Mouse (Mus musculus) mouse embryonic stem cell (cell line): ENCODE measurements around the gene Ppara.

ENCODE experiments used
- in situ Hi-C, 2 experiments: fragments of 300-500 bp; cut with MboI; formaldehyde crosslinking; loops; 1 replicate in 1 of 2; 3 replicates in 1 of 2; pipeline ENCODE4 v1.14.3; 2019 to 2020; ENCODE audit warnings: low sequenced_read_pairs in 2 of 2, low pct_unique_long_range_greater_than_20kb in 1 of 2, mixed read lengths in 1 of 2; ENCODE audit not compliant: unreplicated experiment in 1 of 2

Gene Ppara

DNA sequence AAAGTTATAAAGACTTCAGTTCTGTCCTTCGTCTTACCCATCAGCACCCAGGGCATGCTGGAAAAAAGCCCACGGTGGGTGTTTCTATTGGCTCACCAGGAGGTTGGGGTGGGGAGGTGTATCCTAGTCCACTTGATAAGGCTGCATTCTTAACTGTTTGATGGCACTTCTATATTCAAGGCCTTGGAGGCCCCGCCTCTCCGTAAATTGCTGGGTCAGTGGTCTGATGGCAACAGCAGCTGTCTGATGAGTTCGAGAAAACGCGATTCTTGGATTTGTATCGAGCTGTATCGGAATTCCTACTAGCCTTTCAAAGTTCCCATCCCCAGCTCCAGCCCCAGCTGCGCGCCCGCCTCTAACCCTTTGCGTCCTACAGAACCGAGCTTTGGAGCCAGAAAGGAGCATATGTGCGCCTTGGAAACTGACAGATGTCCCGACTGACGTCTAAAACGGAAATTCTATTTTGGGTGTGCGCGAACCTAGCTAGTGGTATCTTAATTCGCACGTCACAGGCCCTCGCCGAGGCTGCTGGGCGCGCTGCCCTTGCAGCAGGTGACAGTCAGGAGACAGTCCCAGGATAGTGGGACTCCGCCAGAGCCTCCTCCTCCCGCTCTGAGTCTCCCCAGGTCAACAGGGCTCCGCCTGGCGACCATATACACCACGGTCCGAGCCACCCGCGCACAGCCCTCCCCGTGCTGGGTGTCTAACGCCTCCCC lies 76.2 kb downstream of the Ppara start:
- in situ Hi-C loops: no loop called here

DNA sequence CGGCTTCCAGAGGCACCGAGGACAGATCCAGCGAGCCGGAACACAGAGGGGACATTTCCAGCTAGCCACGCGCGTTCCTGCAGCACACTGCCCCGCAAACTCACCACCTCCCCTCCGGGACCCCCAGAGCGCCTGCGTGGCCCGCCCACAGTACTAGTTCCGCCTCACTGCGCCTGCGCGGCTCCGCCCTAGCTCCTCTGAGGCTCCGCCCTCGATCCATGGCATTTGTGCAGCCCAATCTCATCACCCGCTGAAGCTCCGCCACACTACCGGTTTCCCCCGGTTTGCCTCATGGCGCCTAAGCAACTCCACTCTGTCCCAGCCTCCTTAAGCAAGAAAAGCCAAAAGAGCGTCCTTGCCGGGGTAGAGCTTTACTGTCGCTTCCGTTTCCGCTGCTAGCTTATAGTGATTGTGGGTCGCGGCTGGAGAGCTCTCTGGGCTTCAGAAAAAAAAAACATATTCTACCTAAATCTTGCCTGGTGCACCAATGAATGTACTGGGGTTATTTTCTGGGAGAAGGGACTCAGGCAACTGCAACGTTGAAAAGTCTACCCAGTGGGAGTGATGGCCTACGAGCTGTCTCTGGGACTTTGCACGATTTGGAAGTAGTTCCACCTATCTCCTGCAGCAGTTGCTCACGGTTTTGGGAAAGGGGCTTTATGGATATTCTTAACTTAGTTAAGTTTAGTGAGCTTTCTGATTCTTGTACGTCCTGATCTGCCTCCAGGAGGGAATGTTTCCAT lies 76.9 kb downstream of the Ppara start, which contains the start of gene Cdpf1:
Gene Cdpf1, minus strand, starts transcription at position 163 of the 743 bp plus-strand sequence.
- in situ Hi-C loops: no loop called here

DNA sequence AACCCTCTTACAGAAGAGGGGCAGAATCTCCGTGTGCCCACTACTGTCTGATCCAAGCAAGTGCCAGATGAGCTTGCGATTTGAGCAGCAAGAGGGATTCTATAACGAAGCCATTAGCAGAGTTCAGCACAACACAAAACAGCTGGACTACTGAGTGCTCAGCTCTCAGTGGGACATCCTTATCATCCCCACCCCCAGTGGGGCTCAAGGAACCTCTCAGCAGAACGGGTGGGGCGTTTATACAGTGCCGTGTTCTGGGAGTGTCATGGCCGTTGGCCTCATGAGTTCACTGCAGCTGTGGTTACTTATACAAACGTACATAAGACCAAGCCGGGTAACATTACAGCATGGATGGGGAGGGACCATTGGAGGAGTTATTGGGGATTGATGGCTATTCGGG lies 78.6 kb downstream of the Ppara start:
- in situ Hi-C loops: no loop called here

DNA sequence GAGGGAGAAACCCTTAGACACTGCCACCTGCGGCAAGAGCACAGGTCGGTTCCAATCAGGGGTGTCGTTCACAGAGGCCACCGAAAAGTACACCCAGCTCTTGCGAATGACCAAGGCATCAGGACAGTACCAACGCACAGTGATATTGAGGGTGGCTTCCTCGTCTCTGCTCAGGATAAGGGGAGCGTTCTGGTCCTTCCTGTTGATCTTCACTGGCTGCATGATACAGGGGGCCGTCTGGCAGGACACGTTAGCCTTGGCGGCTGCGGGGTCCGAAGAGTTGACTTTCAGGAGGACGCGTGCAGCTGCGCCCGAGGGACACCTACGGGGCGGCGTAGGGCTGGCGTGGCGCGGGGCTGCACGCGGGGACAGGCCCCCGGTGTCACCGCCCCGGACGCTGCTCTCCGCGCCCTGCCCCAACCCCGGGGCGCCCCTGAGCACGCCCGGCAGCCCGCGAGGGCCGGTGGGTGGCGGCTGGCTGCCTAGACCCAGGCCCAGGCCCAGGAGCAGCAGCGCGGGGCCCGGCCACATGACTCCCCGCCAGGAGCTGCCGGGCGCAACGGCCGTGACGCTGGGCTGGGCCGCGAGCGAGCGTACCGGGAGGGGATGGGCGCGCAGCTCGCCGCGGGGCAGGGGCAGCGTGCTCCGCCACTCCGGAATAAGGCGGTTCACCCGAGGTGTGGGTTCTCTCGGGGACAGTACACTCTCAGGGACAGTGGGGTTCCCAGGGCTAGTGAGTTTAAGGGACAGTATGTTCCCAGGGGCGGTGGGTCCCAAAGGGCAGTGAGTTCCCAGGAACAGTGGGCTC lies 86.6 kb downstream of the Ppara start, which contains the start of gene Pkdrej:
Gene Pkdrej, minus strand, starts transcription at position 532 of the 808 bp plus-strand sequence.
- in situ Hi-C loops: no loop called here

- in situ Hi-C loops: no loop called here
Measured at GRCm38 (mm10) chr15:85822011-85822359, 87.2 kb downstream of the Ppara start.

- in situ Hi-C loops: no loop called here
Measured at GRCm38 (mm10) chr15:85826676-85827075, 91.9 kb downstream of the Ppara start.

DNA sequence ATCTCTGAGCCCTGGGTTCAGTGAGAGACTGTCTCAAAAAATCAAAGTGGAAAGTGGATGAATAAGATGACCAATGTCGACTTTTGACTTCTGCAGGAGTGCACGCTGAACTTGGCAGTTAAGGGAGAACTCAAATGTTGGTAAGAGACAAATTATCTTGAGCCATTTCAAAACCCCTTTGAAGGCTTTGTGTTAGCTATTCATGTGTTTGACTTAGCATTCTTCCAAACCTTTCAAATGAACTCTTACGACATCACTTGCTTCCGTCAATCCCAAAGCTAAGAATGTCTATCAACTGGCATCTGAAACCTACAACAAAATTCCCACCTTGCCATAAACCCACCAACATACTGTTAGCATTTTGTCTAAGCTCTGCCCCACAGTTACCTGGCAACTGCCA lies 93.3 kb downstream of the Ppara start:
- in situ Hi-C loops: no loop called here

DNA sequence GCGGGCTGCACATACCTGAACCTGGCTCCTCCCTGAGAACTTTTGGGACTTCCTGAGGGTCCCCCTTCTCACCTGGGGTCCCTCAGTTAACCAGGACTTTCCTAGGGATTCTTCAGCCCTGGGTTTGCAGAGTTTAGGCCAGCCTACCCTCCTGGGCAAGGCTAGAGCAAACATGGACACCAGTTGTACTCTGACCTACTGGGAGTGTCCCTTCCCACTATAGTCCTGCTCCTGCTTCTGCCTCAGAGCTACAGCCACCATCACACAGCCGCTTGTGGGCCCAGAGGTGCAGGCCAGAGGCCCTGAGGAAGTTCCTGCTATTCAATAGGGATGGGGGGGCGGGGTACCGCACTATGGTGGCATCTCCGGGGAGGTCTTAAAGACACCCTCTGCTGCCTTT lies 94.7 kb downstream of the Ppara start:
- in situ Hi-C loops: no loop called here

GRCm38 (mm10) chr15:85831954-85832590 lies 97.3 kb downstream of the Ppara start, which contains the start of gene Ttc38:
Ttc38 (plus strand) TSS chr15:85832306.
- in situ Hi-C loops: no loop called here

DNA sequence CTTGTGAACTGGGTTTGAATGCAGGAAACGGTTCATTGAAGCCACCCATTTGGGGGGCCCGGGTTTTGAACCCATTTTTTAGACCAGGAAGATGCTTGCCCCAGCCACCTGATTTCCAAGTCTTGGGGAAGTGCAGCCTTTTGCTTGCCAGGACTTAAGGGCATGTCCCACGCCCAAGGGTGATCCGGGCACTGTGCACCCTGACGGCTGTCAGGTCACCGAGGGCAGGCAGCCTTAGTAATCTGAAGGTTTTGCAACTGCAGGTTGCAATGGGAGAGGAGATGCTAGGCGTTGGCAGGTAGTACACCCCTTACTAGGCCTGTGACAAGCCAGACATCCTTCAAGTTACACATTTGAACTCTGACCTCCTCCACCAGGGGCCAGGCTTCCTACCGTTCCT lies 97.8 kb downstream of the Ppara start:
- in situ Hi-C loops: no loop called here

- in situ Hi-C loops: no loop called here
Measured at GRCm38 (mm10) chr15:85835335-85835734, 100.6 kb downstream of the Ppara start.

- in situ Hi-C loops: no loop called here
Measured at GRCm38 (mm10) chr15:85836887-85837286, 102.1 kb downstream of the Ppara start.

- in situ Hi-C loops: no loop called here
Measured at GRCm38 (mm10) chr15:85840983-85841382, 106.2 kb downstream of the Ppara start.

- in situ Hi-C loops: no loop called here
Measured at GRCm38 (mm10) chr15:85841796-85842360, 107.1 kb downstream of the Ppara start.

DNA sequence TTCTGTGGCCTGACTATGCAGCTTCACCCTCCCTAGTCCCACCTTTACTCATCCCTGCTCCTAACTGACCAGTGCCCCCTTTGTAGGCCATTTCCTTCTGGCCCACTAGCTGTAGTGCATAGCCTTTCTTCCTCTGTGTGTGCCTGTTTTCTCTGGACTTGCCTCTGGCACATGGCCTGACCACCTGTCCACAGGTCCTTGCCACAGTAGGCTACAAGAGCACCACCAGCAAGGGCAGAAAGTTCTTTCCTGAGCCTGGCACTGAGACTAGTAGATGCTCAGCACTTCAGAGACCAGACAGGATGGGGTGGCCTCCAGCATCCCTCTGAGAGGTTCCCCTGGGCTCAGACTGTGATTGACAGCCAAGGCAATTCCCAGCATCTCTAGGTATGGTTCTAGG lies 110.3 kb downstream of the Ppara start:
- in situ Hi-C loops: no loop called here

DNA sequence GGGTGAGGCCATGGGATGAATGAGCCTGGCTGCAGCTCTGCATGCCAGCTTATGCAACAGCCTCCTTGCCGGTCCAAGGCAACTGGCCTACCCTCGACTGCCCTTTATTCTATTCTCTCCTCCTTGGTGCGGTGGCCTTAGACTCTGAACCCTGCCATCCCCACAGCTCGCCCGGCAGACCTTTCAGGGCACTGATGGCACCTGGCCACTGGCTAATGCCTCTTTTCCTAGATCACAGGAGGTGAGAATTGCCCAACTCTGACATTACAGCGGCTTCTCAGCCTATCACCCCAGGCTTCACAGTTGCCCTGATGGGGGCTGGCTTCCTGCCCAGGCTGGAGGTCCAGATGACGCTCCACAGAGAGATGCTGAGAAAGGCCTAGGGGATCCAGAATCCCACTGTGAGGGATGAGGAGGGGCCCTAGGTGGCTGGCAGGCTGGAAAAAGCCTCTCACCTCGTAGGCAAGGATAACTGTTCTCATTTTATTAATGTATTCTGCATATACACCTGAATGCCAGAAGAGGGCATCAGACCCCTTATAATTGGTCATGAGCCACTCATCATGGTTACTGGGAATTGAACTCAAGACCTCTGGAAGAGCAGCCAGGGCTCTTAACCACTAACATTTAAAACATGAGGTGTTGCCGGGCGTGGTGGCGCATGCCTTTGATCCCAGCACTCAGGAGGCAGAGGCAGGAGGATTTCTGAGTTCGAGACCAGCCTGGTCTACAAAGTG lies 117.0 kb downstream of the Ppara start:
- in situ Hi-C loops: loop anchor here in 1 of 2 experiments (25.0 kb wide), 1 partner anchor 240 kb away; no protein-coding TSS in a partner anchor
